ENCODE assay signal across 15 mouse cellular contexts in genomic region chr2:102661052-102661451, GRCm38 (mm10). TPM values are rescaled to one million over a fixed set of nuclear protein-coding genes. Genes with fewer than 3 reads are reported as not detected.
A peak's percentile ranks its signal among the peaks of the same experiment; 100 is the strongest.
DNase-seq lines count a peak whose midpoint lies in the region; ATAC-seq and TF ChIP-seq lines count a peak whose summit lies in the region.
"Had no signal": no experiment of that assay in that cellular context is flagged by ENCODE, and none has a peak within 500 bp of the region (broad histone marks: within the 10 kb centered on the region; RNA-seq: fewer than 3 reads in every experiment).

No protein-coding gene starts in this region.

- no peak for TF ChIP-seq EP300 in lung, postnatal 0 days (IDR thresholded peaks at IDR 0.05)

- peak; percentile 64 for TF ChIP-seq CTCF in layer of hippocampus, adult 2 months (conservative IDR thresholded peaks at IDR 0.05)
- no peak for TF ChIP-seq CTCF in lung, postnatal 0 days (IDR thresholded peaks at IDR 0.05)

- 41% methylated on average over 2 of the region's 2 CpGs for WGBS in hindbrain, embryonic 11.5 days
- 42% methylated on average over 2 of the region's 2 CpGs for WGBS in midbrain, embryonic 12.5 days
- WGBS in neural tube, embryonic 15.5 days = 18% methylated on average over 2 of the region's 2 CpGs
- WGBS in lung, postnatal 0 days = 56% methylated on average over 2 of the region's 2 CpGs

- H3K9me3 ChIP-seq in hindbrain, embryonic 11.5 days (ENCODE audit: control insufficient read depth, low read length) = no peaks in the 10 kb centered on the region
- H3K9me3 ChIP-seq in midbrain, embryonic 12.5 days = no peaks in the 10 kb centered on the region
- no peaks in the 10 kb centered on the region for H3K9me3 ChIP-seq in neural tube, embryonic 15.5 days (replicated peaks)
- H3K9me3 ChIP-seq in lung, postnatal 0 days (ENCODE audit: low read length) = no peaks in the 10 kb centered on the region

- peaks cover 7% of the 10 kb centered on the region for H3K4me1 ChIP-seq in hindbrain, embryonic 11.5 days (replicated peaks; ENCODE audit: control insufficient read depth, insufficient read depth, low read length)
- H3K4me1 ChIP-seq in midbrain, embryonic 12.5 days = peaks cover 64% of the 10 kb centered on the region
- H3K4me1 ChIP-seq in neural tube, embryonic 15.5 days = peaks cover 62% of the 10 kb centered on the region
- H3K4me1 ChIP-seq in lung, postnatal 0 days (ENCODE audit: insufficient read depth, low read depth, low read length) = no peaks in the 10 kb centered on the region

- DNase-seq in layer of hippocampus, adult 2 months (ENCODE audit: low spot score in 2 of 2) = no peak
- DNase-seq in layer of hippocampus, postnatal 10 days (ENCODE audit: low spot score in 2 of 2) = no peak
- DNase-seq in hindbrain, embryonic 11.5 days (ENCODE audit: low spot score) = no peak
- DNase-seq in c-Kit-positive CD71-positive TER-119-positive erythroid progenitor cells, embryonic 14.5 days (ENCODE audit: low spot score) = no peak
- DNase-seq in lung, postnatal 0 days (ENCODE audit: low spot score) = no peak
- DNase-seq in gastrocnemius, adult 18-20 months (ENCODE audit: low spot score) = no peak
- DNase-seq: cerebellum, adult 2 months; embryo, embryonic 11 days; kidney, adult 18-20 months; liver; lung, adult 18-20 months; thymus, adult 18-20 months had no signal

- H3K4me3 ChIP-seq in layer of hippocampus, adult 2 months = peak overlapping the region; percentile 82
- peak overlapping the region; percentile 13; the same call in 1 of the 2 replicates for H3K4me3 ChIP-seq in hindbrain, embryonic 11.5 days (ENCODE audit: low read depth, low read length)
- peak overlapping the region; percentile 18 for H3K4me3 ChIP-seq in midbrain, embryonic 12.5 days
- H3K4me3 ChIP-seq in neural tube, embryonic 15.5 days (replicated peaks) = peak overlapping the region; percentile 66
- no peak overlapping the region for H3K4me3 ChIP-seq in lung, postnatal 0 days (ENCODE audit: low read depth, low read length)

- ATAC-seq in hindbrain, embryonic 11.5 days (ENCODE audit: low FRiP score) = no peak
- ATAC-seq in midbrain, embryonic 12.5 days (ENCODE audit: low FRiP score, low read depth) = no peak
- ATAC-seq in neural tube, embryonic 15.5 days (ENCODE audit: low FRiP score) = no peak
- no peak for ATAC-seq in lung, postnatal 0 days

- peak overlapping the region; percentile 89; the same call in 1 of the 2 replicates for H3K4me2 ChIP-seq in hindbrain, embryonic 11.5 days (replicated peaks; ENCODE audit: low read depth, low read length)
- H3K4me2 ChIP-seq in midbrain, embryonic 12.5 days (replicated peaks) = peak overlapping the region; percentile 88
- peak overlapping the region; percentile 83 for H3K4me2 ChIP-seq in neural tube, embryonic 15.5 days
- H3K4me2 ChIP-seq in lung, postnatal 0 days (replicated peaks; ENCODE audit: low read depth, low read length) = no peak overlapping the region

- H3K27ac ChIP-seq in layer of hippocampus, adult 2 months = peak overlapping the region; percentile 99
- H3K27ac ChIP-seq in hindbrain, embryonic 11.5 days (ENCODE audit: low read depth, low read length) = peak overlapping the region; percentile 56; the same call in 1 of the 2 replicates
- H3K27ac ChIP-seq in midbrain, embryonic 12.5 days (replicated peaks) = peak overlapping the region; percentile 81
- H3K27ac ChIP-seq in neural tube, embryonic 15.5 days (replicated peaks) = peak overlapping the region; percentile 96
- no peak overlapping the region for H3K27ac ChIP-seq in lung, postnatal 0 days (ENCODE audit: low read length)

- no peaks in the 10 kb centered on the region for H3K36me3 ChIP-seq in hindbrain, embryonic 11.5 days (ENCODE audit: control insufficient read depth, insufficient read depth, low read length)
- no peaks in the 10 kb centered on the region for H3K36me3 ChIP-seq in midbrain, embryonic 12.5 days
- no peaks in the 10 kb centered on the region for H3K36me3 ChIP-seq in neural tube, embryonic 15.5 days
- no peaks in the 10 kb centered on the region for H3K36me3 ChIP-seq in lung, postnatal 0 days (ENCODE audit: insufficient read depth, low read length)

- no peaks in the 10 kb centered on the region for H3K27me3 ChIP-seq in hindbrain, embryonic 11.5 days (ENCODE audit: control insufficient read depth, insufficient read depth, low read length)
- no peaks in the 10 kb centered on the region for H3K27me3 ChIP-seq in midbrain, embryonic 12.5 days
- no peaks in the 10 kb centered on the region for H3K27me3 ChIP-seq in neural tube, embryonic 15.5 days (replicated peaks)
- peaks cover 19% of the 10 kb centered on the region for H3K27me3 ChIP-seq in lung, postnatal 0 days (replicated peaks; ENCODE audit: insufficient read depth, low read length)

- 0 out of 2 replicates have a peak overlapping the region, but pooled peaks have one; percentile 15 for H3K9ac ChIP-seq in hindbrain, embryonic 11.5 days (ENCODE audit: low read depth, low read length)
- no peak overlapping the region for H3K9ac ChIP-seq in midbrain, embryonic 12.5 days (replicated peaks)
- H3K9ac ChIP-seq in neural tube, embryonic 15.5 days (replicated peaks) = peak overlapping the region; percentile 23; the same call in 1 of the 2 replicates
- no peak overlapping the region for H3K9ac ChIP-seq in lung, postnatal 0 days (replicated peaks; ENCODE audit: low read depth)

RNA-seq across cellular contexts. Expression of gene Slc1a2, which starts 2.6 kb away (rescaled TPM):
- 1,000 to 10,000 TPM; 1,761 to 1,800 TPM for total RNA-seq in layer of hippocampus, adult 2 months (2021)
- 1,000 to 10,000 TPM; 1,474 to 1,476 TPM for total RNA-seq in layer of hippocampus, postnatal 10 days (2021)
- 16.6 and 19.8 TPM in 2 replicates for polyA plus RNA-seq in hindbrain, embryonic 11.5 days (2014; fragmentation: Nextera tagmentation; extraction: Ambion mirVana)
- 20.6 and 25.7 TPM in 2 replicates for polyA plus RNA-seq in midbrain, embryonic 12.5 days (2016; fragmentation: Nextera tagmentation; extraction: Ambion mirVana)
- polyA plus RNA-seq in neural tube, embryonic 15.5 days (2015; fragmentation: Nextera tagmentation; extraction: Ambion mirVana) = 19.6 and 22.3 TPM in 2 replicates
- 0.50 and 0.87 TPM in 2 replicates for polyA plus RNA-seq in lung, postnatal 0 days (2015; fragmentation: Nextera tagmentation; extraction: Ambion mirVana)
- under 1 TPM in 1 of 2 experiments, not detected in 1; 0.55 TPM for total RNA-seq in gastrocnemius, adult 18-20 months (2021)
- total RNA-seq: hematopoietic stem cell, adult 5-6 weeks had no signal

Comparison
In these comparisons a context has a peak if more than half of its experiments do, and no peak if none do; other contexts are left out.
1. H3K9ac ChIP-seq: peak in hindbrain, embryonic 11.5 days (single experiment) and neural tube, embryonic 15.5 days (single experiment); none in midbrain, embryonic 12.5 days (single experiment) and lung, postnatal 0 days (single experiment).